Mouse (Mus musculus): Measurements from ENCODE around the gene Tprkb.

- TF ChIP-seq CTCF (IDR thresholded peaks at IDR 0.05): no peak
- TF ChIP-seq EP300 (IDR thresholded peaks at IDR 0.05; ENCODE audit: insufficient read depth, low read depth, low read length): no peak
- TF ChIP-seq POLR2A (IDR thresholded peaks at IDR 0.05; ENCODE audit: insufficient read depth, low read depth, low read length): no peak
Measured at GRCm38 (mm10) chr6:85973336-85973735, 61.7 kb downstream of the Tprkb start.
